Mouse (Mus musculus) lung, adult 18-20 months (tissue): ENCODE measurements around the gene Spon1.

Experiments
- DNase-seq, 2 experiments: peaks; one replicate each; pipeline ENCODE4 v3.0.0; 2022; ENCODE audit warnings: mixed read lengths in 2 of 2

Spon1 gene

DNA sequence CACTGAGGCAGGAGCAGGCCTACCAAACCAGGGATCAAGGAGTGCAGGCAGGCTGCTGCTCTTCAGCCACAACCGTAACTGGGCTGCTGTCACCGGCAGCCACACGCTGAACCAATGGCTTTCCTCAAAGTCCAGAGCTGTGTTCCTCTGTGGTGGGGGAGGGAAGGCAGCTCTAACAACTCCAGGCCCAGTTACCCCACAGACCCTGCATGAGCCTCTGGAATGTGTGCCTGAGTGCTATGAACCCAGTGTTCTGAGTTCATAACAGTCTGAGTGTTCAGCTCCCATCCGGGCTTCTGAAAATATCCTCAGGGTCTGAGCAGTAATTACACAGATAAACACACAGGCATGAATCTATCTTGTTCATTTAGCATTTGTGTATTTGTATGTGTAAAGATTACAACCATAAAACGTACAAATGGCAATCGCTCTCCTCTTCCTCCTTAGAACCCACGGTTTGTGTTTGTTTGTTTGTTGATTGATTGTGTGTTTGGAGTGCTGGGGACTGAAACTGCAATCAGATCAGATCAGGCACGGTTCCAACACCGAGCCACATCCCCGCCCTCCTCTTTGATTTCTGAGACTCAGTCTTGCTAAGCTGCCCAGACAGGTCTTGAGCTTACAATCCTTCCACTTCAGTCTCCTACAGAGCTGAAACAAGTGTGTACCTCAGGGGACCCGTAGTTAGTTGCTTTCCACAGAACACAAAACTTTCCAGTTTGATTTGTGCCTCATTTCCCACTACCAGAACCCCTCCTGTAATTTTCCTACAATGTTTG lies 299.8 kb downstream of the Spon1 start:
- DNase-seq = no peak

DNA sequence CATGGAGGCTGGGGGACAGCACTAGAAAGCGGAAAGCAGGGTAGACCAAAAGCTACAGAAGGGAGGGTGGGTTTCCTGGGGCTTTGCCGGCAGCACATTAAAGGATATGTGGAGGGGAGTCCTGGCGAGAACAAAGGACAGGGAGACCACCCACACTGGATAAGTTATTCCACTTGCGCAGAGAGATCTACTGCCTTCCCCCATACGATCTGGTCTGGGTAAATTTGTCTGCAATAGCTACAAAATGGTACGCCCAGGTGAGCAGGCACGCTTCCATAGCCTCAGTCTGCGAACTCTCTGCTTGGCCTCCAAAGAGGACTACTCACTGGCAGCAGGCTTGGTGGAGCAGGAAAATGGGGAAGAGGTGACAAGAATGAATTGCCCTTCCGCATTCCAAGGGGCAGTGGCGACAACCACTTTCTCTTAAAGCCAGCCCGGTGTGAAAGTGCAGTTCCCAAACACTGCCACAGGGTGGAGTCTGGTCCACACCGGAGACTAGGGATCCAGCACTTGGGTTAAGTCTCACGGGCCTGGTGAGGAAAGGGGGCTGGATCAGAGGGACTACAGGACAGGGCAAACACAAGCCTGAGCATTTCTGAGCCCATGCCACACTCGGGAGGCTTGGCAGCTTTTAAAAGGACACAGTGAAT lies 300.9 kb downstream of the Spon1 start:
- peak; percentile 89 to 91 for DNase-seq

GRCm38 (mm10) chr7:114068956-114069533 lies 303.2 kb downstream of the Spon1 start:
- DNase-seq = no peak

- no peak for DNase-seq
Measured at GRCm38 (mm10) chr7:114069726-114070457, 304.1 kb downstream of the Spon1 start.

DNA sequence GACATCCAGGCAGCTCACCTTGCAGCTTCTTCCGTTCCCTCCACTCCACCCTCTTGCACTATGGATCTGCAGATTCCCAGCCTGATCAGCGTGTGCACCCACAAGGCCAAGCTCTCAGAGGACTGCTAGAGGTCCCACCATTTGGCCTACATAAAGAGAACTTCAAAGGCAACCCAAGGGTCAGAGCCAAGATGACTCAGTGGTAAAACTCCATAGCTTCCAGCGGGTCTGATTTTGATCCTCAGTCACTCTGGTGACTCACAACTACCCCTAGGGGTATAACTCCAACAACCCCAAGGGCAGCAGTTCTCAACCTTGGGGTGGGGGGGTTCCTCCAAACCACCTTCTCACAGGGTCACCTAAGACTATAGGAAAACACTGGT lies 304.7 kb downstream of the Spon1 start:
- no peak for DNase-seq

DNA sequence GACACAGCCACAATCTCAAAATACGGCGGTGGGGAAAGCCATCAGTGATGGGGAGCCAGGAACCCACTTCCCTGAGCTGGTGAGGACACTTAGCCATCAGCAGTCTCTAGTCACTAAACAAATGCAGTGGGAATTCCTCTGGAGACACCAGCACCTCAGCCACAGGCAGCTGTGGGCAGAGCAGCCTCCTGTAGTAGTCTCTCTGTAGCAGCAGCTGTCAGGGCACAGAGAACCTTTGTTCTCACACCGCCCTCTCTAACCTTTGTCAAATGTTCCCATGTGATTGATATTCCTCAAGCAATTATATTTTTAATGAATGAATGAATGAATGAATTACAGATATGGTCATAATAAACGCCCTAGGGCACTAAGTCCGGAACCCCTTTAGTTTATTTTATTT lies 305.6 kb downstream of the Spon1 start:
- DNase-seq = no peak

- no peak for DNase-seq
Measured at GRCm38 (mm10) chr7:114071851-114072616, 306.2 kb downstream of the Spon1 start.

DNA sequence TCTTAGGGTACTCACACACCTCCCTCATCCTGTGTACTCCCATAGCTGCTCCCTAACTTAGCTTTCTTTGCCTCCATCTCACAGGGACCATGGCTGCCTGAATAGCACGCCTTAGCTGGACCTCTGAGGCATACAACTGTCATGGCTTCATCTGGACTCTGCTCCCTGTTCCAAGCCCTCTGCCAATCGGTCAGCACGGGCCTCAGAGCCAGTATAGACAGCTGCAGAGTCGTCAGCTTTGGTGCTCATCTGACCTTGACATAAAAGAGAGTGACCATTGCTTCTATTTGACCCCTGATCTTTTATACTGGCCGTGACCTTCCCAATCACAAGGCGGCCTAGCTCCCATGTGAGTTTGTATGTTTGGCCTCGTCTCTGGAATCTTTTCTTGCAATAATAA lies 308.3 kb downstream of the Spon1 start:
- no peak for DNase-seq

DNA sequence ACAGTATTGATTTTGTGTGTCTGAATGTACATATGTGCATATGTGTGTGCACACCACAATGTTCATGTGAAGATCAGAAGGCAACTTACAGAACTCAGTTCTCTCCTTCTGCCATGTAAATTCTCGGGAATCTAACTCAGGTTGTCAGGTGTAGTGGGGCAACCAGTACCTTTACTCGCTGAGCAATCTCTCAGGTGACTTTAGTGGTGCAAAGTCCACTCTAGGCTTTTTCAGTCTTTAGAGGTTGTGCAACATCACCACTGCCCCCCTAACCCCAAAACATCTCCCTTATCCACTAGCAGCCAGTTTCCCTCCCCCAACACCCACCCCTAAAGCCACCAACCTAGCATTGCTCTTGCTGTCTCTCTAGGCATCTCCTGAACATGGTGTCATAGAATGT lies 308.8 kb downstream of the Spon1 start:
- DNase-seq = no peak

GRCm38 (mm10) chr7:114079343-114079742 lies 313.5 kb downstream of the Spon1 start:
- no peak for DNase-seq

- no peak for DNase-seq
Measured at GRCm38 (mm10) chr7:114080250-114080649, 314.5 kb downstream of the Spon1 start.

- DNase-seq = no peak
Measured at GRCm38 (mm10) chr7:114081633-114082420, 316.0 kb downstream of the Spon1 start.

DNA sequence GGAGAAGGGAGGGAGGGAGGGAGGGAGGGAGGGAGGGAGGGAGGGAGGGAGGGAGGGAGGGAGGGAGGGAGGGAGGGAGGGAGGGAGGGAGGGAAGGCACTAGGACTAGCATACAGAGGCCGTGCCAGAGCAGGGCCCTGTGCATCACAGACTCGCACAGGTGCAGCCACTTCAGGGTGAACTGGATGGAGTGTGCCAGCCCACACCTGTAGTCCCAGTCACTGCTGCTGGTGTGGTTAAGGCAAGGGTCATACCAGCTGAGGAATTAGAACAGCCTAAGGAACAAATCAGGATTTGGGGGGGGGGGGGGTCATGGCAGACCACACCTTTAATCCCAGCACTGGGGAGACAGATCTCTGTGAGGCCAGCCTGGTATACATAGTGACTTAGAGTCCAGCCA lies 317.3 kb downstream of the Spon1 start:
- no peak for DNase-seq

GRCm38 (mm10) chr7:114083760-114084159 lies 318.0 kb downstream of the Spon1 start:
- no peak for DNase-seq

DNA sequence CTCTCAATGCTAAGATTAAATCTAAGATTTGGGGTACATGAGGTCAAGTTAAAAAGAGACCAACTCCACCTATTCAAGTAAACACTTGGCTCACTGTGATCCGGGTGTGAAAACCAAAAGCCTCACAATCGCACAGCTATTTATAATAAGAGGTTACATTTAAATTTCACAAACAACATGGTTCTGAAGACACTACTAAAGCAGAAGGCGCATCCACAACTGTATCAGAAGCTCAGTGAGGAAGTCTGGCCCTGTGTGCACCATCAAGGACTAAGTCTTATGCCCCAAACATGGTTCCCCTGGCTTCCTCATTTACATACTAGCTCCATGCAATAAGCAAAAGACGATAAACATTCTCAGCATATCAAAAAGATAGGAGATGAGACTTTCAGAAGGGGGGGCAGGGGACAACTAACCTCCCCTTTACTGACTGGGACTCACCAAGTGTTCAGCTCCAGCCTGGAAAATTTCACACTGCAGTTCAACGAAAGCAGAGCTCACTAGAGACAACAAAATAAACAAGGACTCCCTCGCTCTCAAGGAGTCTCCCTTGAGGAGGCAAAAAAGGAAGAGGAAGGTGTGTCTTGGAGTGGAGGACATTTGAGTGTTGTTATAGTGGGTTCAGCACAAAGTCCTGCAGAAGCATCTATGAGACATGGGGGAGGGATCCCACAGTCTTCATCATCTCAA lies 320.4 kb downstream of the Spon1 start:
- no peak for DNase-seq

DNA sequence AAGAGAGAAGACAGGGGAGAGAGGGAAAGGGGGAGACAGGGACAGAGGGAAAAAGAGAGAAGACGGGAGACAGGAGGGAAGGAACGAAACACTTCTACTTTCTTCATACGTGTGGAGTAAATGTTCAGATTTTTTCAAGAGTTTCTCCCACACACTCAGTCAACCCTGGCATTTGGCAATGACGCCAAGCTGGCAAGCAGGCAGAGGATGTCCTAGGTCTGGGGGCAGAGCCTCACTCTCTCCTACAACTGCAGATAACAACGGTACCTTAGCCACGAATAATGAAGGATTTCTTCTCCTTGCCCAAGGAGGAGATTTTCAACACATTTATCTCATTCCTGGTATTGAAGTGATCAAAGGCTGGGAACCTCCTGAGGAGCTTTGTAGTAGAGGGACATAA lies 321.5 kb downstream of the Spon1 start:
- DNase-seq = no peak

DNA sequence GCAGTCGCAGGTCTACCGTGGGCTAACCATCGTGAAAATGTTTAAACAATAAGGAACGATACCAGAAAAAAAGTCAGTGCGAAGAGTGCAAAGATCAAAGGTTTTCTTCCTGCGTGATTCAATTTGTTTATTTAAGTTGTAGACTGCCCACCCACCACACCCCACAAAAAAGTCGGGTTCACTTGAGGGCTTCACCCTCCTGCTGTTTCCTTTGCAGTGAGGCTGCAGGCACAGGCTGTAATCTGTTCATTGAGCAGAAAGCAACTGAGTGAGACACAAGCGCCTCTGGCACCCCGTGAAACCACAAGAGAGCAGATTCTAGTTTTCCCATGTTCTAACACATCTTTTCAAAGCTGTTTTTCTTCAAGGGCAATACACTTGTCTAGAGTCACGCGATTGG lies 322.2 kb downstream of the Spon1 start:
- no peak for DNase-seq

DNA sequence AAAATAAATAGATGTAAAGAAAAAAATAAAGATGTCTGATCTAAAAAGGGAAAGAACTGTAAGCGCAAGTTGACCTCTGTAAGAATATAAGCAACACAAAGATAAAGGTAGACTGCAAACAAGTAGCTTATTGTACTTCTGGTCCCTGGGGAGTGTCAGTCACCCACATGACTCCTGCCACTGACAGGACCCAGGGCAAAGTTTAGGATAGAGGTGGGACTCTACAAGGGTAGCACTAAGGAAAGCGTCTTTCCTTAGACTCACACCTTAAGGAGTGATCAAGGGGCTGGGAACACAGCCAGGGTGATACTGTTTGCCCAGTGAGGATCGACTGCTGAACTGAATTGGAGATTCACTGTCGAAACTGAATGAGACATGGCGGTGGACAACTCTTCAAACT lies 323.1 kb downstream of the Spon1 start:
- no peak for DNase-seq

GRCm38 (mm10) chr7:114090231-114090630 lies 324.4 kb downstream of the Spon1 start:
- no peak for DNase-seq

DNA sequence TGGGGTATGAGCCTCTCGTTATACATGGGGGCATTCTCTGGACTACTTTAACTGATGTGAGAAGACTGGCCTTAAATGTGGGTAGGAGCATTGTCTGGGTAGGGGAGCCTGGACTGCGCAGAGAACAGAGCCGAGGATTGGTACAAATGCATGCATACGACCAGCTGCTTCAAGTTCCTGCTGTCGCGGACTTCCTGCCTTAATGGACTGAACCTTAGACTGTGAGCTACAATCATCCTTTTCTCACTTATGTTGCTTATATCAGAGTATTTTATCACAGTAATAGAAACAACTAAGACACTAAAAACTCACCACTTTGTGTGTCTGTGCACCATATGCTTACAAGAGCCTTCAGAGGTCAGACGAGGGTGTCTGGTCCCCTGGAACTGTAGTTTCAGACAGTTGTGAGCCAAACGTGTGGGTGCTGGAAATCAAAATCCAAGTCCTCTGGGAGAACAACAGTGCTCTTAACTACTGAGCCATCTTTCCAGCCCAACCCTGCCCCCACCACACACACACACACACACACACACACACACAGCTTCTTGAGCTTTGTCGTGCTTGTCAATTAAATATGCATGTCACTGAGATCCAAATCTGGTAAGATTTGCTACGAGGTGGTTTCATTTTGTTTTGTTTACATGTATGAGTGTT lies 325.2 kb downstream of the Spon1 start:
- DNase-seq = no peak
